Comparison of ENCODE assay signal across 15 mouse cellular contexts in genomic region chr9:5126821-5127220, GRCm38 (mm10).
"Had no signal": no experiment of that assay in that cellular context is flagged by ENCODE, and none has a peak within 500 bp of the region (broad histone marks: within the 10 kb centered on the region; RNA-seq: fewer than 3 reads in every experiment).

No protein-coding gene starts in this region.

- DNase-seq: cerebellum, adult 9-11 months; cerebellum, postnatal 10 days; cerebellum, postnatal 14 days; cerebellum, postnatal 25 days; cerebellum, postnatal 36 days; embryo, embryonic 11 days; forebrain, postnatal 0 days; gastrocnemius, adult 2 months; gastrocnemius, postnatal 10 days; gastrocnemius, postnatal 14 days; gastrocnemius, postnatal 25 days; gastrocnemius, postnatal 36 days; heart, adult 11 months; heart, adult 18-20 months; heart, adult 2 months had no signal
